Mouse (Mus musculus) ES-Bruce4 (cell line): Measurements from ENCODE around the gene Tnks2.

Experiments used
- CTCF ChIP-seq: IDR thresholded peaks from one replicate; pipeline ENCODE4 v1.8.1; 2011; ENCODE audit warnings: low read depth, low read length
- EP300 ChIP-seq: IDR thresholded peaks from 2 replicates; pipeline ENCODE4 v1.6.1; 2011; ENCODE audit warnings: low read depth, low read length; ENCODE audit not compliant: insufficient read depth
- POLR2A ChIP-seq: IDR thresholded peaks from one replicate; pipeline ENCODE4 v1.8.1; 2011; ENCODE audit warnings: low read length; ENCODE audit not compliant: insufficient read depth

- no peak for TF ChIP-seq POLR2A
- TF ChIP-seq CTCF = no peak
- TF ChIP-seq EP300 = no peak
These were observed 6.4 kb upstream of the Tnks2 start for GRCm38 (mm10) chr19:36827650-36828049.
